Mouse (Mus musculus): ENCODE data around the gene Gm5751.
"Not testable (repeated sequence)": the region's sequence is repeated elsewhere in the genome, so short reads cannot be mapped to it uniquely, and the experiment has no call there.

Gm5751 gene

DNA sequence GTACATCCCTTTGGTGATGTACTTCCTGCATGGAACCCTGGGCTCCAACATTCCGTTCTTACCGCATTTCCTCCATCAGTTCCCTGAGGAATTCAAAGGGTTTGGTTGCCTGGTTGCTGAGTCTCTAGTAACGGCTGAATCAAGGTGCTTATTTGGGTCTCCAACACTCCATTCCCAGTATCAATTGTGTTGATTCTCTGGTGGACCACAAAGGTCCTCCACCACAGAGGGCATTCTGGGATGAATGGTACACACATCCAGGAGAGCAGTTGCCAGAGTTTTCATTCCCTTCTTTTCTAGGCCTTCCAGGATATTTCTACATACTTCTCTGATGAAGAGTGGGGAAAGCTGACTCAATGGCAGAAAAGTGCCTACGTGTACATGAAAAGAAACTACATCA is at the start of gene Gm5751:
TSS of gene Gm5751 (plus strand) at position 301 of the 400 bp plus-strand sequence.
- not testable (repeated sequence) for DNase-seq (ENCODE audit: low read depth, low spot score)

DNA sequence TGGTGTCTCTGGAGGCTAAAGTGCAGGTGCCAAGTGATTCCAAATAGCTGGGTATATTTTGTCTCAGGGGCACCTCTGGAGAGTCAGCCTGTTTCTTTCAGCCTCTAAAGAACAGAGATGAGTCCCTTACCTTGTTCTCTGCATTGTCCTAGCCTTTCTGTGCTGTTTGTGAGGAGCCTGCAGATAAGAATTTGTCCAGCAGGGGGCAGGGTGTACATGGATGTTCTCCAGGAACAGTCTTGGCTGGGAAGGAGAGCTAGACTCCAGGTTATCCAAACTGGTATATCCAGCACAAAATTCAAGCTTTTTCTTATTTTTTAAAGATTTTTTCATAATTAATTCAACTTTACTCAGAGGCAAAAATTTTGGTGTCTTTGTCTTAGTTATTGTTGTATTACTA is 42.0 kb upstream of the Gm5751 start:
- DNase-seq (ENCODE audit: low read depth, low spot score), result peak; percentile 63

DNA sequence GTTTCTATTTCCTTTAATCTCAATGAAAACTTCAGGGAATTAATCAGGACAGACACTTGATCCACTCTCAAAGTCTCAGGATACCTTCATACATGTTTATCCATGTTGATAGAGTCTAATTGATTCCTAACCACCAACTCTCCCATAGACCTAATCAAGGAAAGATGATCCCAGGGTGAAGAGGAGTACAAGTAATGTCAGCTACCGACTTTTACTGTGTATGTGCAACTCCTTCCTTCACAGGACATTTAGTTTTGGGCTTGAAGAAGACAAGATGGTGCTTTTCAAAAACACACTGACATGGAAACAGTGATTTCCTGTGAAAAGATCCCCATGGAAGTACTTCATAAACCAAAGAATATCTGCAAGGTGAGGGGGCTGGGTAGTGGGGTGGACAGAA is 30.4 kb upstream of the Gm5751 start, which contains the start of gene Gm6592:
TSS of gene Gm6592 (plus strand) at position 301 of the 400 bp plus-strand sequence.
- no peak for DNase-seq (ENCODE audit: low read depth, low spot score)

DNA sequence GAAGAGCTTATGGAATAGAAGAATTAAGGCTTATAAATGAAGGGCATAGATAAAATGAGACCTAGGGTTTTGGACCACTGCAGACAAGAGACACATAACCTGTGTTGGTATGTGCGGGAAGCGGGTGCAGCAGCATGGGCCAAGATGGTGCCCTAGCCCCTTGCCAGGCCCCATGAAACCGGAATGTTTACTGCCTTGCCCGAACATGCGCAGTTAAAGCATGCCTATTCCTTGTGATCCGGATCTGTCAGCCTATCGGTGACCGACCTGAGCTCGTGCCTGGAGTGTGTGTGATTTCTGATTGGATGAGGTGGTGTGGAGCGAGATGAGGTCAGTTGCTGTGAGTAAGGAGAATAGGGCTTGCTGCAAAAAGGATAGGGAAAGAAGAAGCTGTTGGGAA is 21.6 kb upstream of the Gm5751 start:
- no peak for DNase-seq (ENCODE audit: low read depth, low spot score)

DNA sequence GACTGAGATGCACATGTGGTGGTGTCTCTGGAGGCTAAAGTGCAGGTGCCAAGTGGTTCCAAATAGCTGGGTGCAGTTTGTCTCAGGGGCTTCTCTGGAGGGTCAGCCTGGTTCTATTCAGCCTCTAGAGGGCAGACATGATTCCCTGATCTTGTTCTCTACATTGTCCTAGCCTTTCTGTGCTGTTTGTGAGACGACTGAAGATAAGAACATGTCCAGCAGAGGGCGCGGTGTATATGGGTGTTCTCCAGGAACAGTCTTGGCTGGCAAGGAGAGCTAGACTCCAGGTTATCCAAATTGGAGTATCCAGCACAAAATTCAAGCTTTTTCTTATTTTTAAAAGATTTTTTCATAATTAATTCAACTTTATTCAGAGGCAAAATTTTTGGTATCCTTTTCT is 9.7 kb upstream of the Gm5751 start:
- DNase-seq (ENCODE audit: low read depth, low spot score), result peak; percentile 90

DNA sequence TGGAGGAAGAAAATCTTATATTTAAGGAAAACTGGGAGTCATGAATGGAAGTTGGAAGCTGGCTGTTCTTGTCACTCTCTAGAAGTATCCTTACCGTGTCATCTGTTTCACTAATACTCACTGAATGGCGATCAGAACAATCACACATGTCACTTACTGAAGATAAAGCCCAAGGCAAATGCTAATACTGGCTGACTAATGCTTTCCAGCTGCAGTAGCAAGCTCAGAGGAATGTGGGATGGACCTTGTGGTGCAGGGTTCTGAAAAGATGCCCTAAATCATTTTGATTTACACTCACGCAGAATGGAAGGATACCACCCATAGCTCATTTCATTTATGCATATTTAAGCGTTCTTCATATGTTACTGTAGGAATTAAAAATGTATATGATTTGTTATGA is 10.3 kb downstream of the Gm5751 start:
- DNase-seq (ENCODE audit: low read depth, low spot score), result no peak

DNA sequence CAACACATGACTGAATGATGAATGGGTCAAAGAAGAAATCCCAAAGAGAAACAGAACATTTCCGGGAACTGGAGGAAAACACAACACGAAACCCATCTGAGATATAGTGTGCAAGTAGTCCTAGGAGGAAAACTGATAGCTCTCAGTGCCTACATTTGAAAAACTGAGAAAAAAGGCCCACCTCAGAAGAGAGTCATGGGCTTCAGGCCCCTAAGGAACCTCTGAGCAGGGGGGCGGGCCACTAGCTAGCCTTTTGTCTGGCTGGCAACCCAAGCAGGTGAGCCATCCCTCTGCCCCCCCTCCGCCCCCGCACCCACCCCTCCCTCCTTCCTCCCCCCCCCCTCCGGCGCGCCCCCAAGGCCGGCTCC is 17.9 kb downstream of the Gm5751 start:
- no peak for DNase-seq (ENCODE audit: low read depth, low spot score)

DNA sequence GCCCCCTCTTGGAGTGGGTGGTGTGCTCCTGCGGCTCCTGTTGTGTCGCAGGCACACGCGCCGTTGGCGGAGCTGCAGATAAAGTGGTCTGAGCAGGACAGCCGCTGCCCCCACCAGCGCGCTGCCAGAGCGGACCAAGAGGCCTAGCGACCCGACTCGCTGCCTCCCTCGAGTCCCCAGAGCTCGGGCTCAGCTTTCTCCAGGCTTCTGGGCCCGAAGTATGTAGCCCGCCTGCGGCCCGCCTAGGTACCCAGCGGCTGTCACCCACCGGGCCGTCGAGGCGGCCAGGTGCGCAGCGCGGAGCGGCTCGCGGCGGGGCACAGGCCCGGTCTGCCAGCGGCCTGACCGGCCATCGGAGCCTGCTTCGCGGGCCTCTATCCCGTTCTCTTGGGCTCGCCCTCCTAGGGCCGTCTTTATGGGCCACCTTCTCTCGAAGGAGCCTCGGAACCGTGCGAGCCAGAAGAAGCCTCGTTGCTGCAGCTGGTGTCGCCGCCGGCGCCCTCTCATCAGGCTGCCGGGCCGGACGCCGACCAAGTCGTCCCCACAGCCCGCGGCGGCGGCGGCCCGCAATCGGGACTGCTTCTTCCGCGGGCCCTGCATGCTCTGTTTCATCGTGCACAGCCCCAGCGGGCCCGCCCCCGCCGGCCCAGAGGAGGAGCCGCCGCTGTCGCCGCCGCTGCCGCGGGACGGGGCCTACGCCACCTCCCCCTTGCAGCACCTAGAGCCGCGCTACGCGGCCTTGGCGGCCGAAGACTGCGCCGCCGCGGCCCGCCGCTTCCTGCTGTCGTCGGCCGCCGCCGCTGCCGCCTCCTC is 18.5 kb downstream of the Gm5751 start, which contains the start of gene B630019K06Rik:
TSS of gene B630019K06Rik (plus strand) at position 40 of the 813 bp plus-strand sequence.
- DNase-seq (ENCODE audit: low read depth, low spot score), result peak; percentile 73

DNA sequence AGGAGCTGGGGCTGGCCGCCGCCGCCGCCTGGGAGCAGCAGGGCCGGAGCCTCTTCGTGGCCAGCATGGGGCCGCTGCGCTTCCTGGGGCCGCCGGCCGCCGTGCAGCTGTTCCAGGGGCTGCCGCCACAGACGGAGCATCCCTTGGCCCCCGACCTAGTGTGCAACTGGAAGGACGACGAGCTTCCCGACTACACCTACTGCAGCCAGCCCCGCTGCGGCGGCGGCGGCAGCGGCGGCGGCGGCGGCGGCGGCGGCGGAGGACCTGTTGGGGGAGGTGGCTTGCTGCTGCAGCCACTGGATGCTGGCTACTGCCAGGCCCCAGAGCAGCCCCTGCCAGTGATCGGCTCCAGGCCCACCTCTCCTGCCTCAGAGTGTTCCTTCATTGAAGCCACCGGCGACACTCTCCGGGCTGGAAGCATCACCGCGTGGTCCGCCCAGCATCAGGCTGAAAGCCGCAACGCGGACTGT is 19.2 kb downstream of the Gm5751 start:
- DNase-seq (ENCODE audit: low read depth, low spot score), result peak; percentile 12

DNA sequence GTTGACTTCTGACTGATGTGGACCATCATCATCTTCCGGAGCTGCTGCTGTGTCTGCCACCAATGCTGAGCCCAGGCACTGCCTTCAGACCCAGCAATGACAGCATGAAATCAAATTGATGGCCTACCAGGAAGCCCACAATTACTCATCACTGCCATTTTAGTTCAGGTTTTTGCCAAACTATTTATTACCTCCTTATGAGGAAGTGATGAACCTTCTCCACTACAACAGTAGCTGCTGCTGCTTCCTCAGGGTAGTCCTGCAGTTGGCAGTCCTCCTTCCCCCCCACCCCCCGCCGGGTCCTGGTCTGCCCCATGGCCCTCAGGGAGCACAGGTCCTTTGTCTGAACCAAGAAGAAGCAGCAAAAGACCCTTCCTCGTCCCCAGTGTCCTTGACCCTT is 26.8 kb downstream of the Gm5751 start:
- no peak for DNase-seq (ENCODE audit: low read depth, low spot score)

DNA sequence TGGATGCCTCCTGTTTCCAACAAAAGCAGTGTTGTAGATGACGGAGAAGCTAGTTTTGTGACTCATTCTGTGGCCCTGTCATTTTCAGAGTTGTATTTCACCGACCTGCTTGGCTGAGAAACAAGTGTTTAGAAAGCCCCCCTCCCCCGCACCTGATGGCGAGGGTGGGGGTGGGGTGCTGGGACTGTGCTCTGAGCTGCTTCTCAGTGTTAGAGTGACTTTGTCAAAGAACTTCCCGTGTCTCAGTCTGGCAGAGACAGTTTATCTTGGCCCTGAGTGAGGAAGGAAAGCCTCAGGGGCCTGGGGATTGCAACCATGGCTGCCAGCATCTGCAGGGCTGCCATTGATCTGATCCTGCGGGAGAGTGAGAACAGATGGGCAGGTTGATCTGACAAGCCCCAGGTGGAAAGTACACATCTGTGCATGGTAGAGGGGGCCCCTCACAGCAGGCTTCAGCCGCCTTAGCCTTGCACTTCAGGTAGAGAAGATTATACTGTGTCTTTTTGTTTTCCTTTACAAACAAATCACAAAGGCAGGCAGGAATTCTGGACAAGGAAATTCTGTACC is 27.9 kb downstream of the Gm5751 start:
- peak; percentile 24 for DNase-seq (ENCODE audit: low read depth, low spot score)

DNA sequence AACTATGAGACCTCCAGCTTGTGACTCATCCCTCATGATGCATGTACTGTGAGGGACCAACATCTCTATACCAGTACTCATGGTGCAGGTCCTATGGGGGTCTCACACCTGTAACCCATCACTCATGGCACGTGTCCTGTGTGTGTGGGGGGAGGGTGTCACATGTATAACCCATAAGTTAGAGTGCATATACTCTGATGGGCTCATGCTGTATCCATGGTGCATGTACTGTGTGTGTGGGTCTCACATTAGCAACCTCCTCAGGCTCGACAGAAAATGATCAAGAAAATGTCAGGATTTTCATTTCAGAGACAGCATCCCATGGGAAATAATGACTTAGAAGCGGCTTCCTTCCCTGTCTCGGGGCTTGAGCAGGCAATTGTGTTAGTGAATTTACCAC is 47.0 kb downstream of the Gm5751 start:
- no peak for DNase-seq (ENCODE audit: low read depth, low spot score)

DNA sequence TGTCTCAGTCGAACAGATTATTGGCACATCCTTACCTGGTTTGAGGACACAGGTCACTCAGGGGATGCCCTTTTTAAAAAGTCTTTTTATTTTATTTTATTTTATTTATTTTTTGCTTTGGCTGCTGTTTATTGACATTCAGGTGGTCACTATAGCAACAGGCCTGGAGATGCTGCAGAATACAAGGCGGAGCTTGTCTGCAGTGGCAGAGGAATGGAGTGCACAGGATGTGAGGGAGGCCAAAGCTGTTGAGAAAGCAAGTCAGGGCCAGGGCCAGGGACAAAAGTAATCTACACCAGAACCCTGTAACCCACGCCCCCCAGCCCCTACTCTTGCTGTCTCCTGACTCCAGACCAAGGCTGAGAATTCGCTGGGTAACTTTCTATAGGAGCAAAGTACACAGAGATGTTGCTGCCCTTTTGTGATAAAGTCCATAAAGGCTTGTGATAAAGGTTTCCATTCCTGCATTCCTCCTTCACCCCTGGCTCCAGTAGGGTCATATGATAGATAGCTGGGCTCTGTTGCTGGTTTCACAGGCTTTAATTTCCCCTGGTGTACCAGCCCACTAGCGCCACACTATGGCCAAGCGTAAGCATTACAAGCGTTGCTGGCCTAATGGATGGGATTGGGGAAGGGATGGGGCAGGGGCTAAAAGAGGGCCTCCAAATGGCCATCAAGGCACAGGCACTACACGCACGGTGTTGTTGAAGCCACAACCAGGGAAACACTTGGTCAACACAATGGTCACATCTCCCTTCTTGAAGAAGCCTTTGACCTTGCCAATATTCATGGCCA is 48.0 kb downstream of the Gm5751 start:
- DNase-seq (ENCODE audit: low read depth, low spot score), result no peak

DNA sequence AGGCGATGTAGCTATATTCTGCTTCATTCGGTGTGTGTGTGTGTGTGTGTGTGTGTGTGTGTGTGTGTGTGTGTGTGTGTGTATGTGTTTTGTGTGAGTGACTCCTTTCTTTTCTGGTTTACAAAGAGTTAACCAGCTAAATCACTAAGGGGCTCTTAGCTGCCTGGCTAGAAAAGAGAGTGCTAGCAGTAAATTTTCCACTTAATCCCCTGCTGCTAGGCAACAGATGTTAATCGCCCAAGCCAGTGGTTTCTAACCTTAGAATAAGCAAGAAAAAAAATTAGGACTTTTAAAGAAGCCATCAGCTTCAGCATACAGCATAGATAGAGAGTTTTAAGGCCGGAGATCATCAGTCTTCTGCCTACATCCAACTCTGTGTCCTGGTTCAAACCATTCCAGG is 53.3 kb downstream of the Gm5751 start:
- no peak for DNase-seq (ENCODE audit: low read depth, low spot score)

All from brain, adult 2 months (tissue).